In genomic region chr8:3588258-3588633, GRCm38 (mm10) we compare ENCODE assay signal across 8 mouse cellular contexts. TPM values are rescaled to one million over a fixed set of nuclear protein-coding genes. Genes with fewer than 3 reads are reported as not detected.
DNase-seq lines count a peak whose midpoint lies in the region; ATAC-seq and TF ChIP-seq lines count a peak whose summit lies in the region.

No protein-coding gene starts in this region.

- CTCF ChIA-PET in Patski (lab: Charles Lee) = no interaction called here

- in situ Hi-C loops in Patski (cut with MboI; ENCODE audit: low pct_unique_long_range_greater_than_20kb) = no loop called here

- no peaks in the 10 kb centered on the region for H3K9me3 ChIP-seq in heart, embryonic 16.5 days (replicated peaks; ENCODE audit: control insufficient read depth, low read length)
- H3K9me3 ChIP-seq in forebrain, postnatal 0 days (ENCODE audit: low read length) = no peaks in the 10 kb centered on the region

- H3K4me2 ChIP-seq in heart, embryonic 16.5 days (ENCODE audit: low read depth, low read length) = peak overlapping the region; percentile 90
- H3K4me2 ChIP-seq in forebrain, postnatal 0 days (ENCODE audit: low read depth) = peak overlapping the region; percentile 68

- POLR2A ChIA-PET in Patski (lab: Charles Lee) = interaction anchor here (1.3 kb wide), 1 partner anchor 11 kb away, joined by 3 read pairs; no protein-coding TSS in a partner anchor

- no peaks in the 10 kb centered on the region for H3K36me3 ChIP-seq in heart, embryonic 16.5 days (ENCODE audit: control insufficient read depth, insufficient read depth)
- no peaks in the 10 kb centered on the region for H3K36me3 ChIP-seq in forebrain, postnatal 0 days (ENCODE audit: insufficient read depth)

- peaks cover 2% of the 10 kb centered on the region; the same call in 1 of the 2 replicates for H3K4me1 ChIP-seq in heart, embryonic 16.5 days (ENCODE audit: control insufficient read depth, insufficient read depth, low read length)
- no peaks in the 10 kb centered on the region for H3K4me1 ChIP-seq in forebrain, postnatal 0 days (ENCODE audit: insufficient read depth)

- 16% methylated on average over 10 of the region's 11 CpGs for WGBS in heart, embryonic 16.5 days
- WGBS in forebrain, postnatal 0 days = 2% methylated on average over 10 of the region's 11 CpGs

- peak overlapping the region; percentile 70 for H3K9ac ChIP-seq in heart, embryonic 16.5 days (ENCODE audit: low read length)
- H3K9ac ChIP-seq in forebrain, postnatal 0 days = peak overlapping the region; percentile 90

- DNase-seq in heart, adult 9 months (ENCODE audit: low spot score in 2 of 2) = no peak
- DNase-seq in Patski (ENCODE audit: low read depth, low spot score) = no peak
- DNase-seq in forebrain, postnatal 0 days = peak; percentile 58
- DNase-seq in right cerebral cortex, postnatal 36 days (ENCODE audit: low spot score in 2 of 2) = no peak
- no peak for DNase-seq in urinary bladder, postnatal 4 days (ENCODE audit: low spot score in 2 of 2)
- no peak for DNase-seq in testis, postnatal 14 days (ENCODE audit: low spot score)

- peaks cover 6% of the 10 kb centered on the region; the same call in 1 of the 2 replicates for H3K27me3 ChIP-seq in heart, embryonic 16.5 days (ENCODE audit: control insufficient read depth, insufficient read depth, low read length)
- H3K27me3 ChIP-seq in Patski = no peaks in the 10 kb centered on the region
- no peaks in the 10 kb centered on the region for H3K27me3 ChIP-seq in forebrain, postnatal 0 days (ENCODE audit: insufficient read depth, low read length)

- no peak overlapping the region for H3K27ac ChIP-seq in heart, embryonic 16.5 days (ENCODE audit: low read length)
- peak overlapping the region; percentile 84 for H3K27ac ChIP-seq in forebrain, postnatal 0 days (ENCODE audit: low read depth, low read length)

- peak overlapping the region; percentile 63 for H3K4me3 ChIP-seq in heart, embryonic 16.5 days (ENCODE audit: low read length)
- H3K4me3 ChIP-seq in forebrain, postnatal 0 days (ENCODE audit: low read depth, low read length) = peak overlapping the region; percentile 87

- 0 out of 2 replicates have a peak, but pooled peaks have one; percentile 24 for ATAC-seq in heart, embryonic 16.5 days (replicated peaks; ENCODE audit: extremely low read depth, insufficient read depth, low FRiP score)
- ATAC-seq in Patski = peak; percentile 26
- peak; percentile 68 for ATAC-seq in forebrain, postnatal 0 days
- peak; percentile 18; the same call in 1 of the 2 replicates for ATAC-seq in megakaryocyte-erythroid progenitor cell, adult 5-6 weeks (replicated peaks; ENCODE audit: low FRiP score, low TSS enrichment, poor library complexity, severe bottlenecking)

- no peak for TF ChIP-seq CTCF in Patski (IDR thresholded peaks at IDR 0.05)
- TF ChIP-seq CTCF in forebrain, postnatal 0 days (IDR thresholded peaks at IDR 0.05; ENCODE audit: low read depth) = no peak

RNA-seq across cellular contexts. Expression of gene Camsap3, which starts 1.2 kb away (rescaled TPM):
- 2.1 and 2.3 TPM in 2 replicates for polyA plus RNA-seq in heart, embryonic 16.5 days (2015; fragmentation: Nextera tagmentation; extraction: Ambion mirVana)
- 18.5 TPM for polyA plus RNA-seq in Patski (2021)
- 97.8 and 103 TPM in 2 replicates for total RNA-seq in forebrain, postnatal 0 days (2014; rRNA removed)
- polyA plus RNA-seq in forebrain, postnatal 0 days (2015; fragmentation: Nextera tagmentation; extraction: Ambion mirVana) = 36.6 and 42.4 TPM in 2 replicates
- 1.6 and 3.8 TPM in 2 replicates for total RNA-seq in megakaryocyte-erythroid progenitor cell, adult 5-6 weeks (2014; fragmentation: Nextera tagmentation)
- total RNA-seq in megakaryocyte-erythroid progenitor cell, adult 5-6 weeks (2017) = 0.42 and 0.52 TPM in 2 replicates

RNA-seq across cellular contexts. Expression of gene C330021F23Rik, which starts 20.5 kb away (rescaled TPM):
- polyA plus RNA-seq in heart, embryonic 16.5 days (2015; fragmentation: Nextera tagmentation; extraction: Ambion mirVana) = 4.9 and 5.4 TPM in 2 replicates
- 3.3 TPM for polyA plus RNA-seq in Patski (2021)
- total RNA-seq in forebrain, postnatal 0 days (2014; rRNA removed) = not detected in 2 replicates
- polyA plus RNA-seq in forebrain, postnatal 0 days (2015; fragmentation: Nextera tagmentation; extraction: Ambion mirVana) = 0.22 and 0.29 TPM in 2 replicates
- not detected in 2 replicates for total RNA-seq in megakaryocyte-erythroid progenitor cell, adult 5-6 weeks (2014; fragmentation: Nextera tagmentation)
- total RNA-seq in megakaryocyte-erythroid progenitor cell, adult 5-6 weeks (2017) = 0.61 and 1.0 TPM in 2 replicates

RNA-seq across cellular contexts. Expression of gene Xab2, which starts 32.9 kb away (rescaled TPM):
- polyA plus RNA-seq in heart, embryonic 16.5 days (2015; fragmentation: Nextera tagmentation; extraction: Ambion mirVana) = 35.6 and 36.8 TPM in 2 replicates
- 48.4 TPM for polyA plus RNA-seq in Patski (2021)
- 38.7 and 48.4 TPM in 2 replicates for total RNA-seq in forebrain, postnatal 0 days (2014; rRNA removed)
- 34.6 and 37.3 TPM in 2 replicates for polyA plus RNA-seq in forebrain, postnatal 0 days (2015; fragmentation: Nextera tagmentation; extraction: Ambion mirVana)
- total RNA-seq in megakaryocyte-erythroid progenitor cell, adult 5-6 weeks (2014; fragmentation: Nextera tagmentation) = 45.6 and 55.5 TPM in 2 replicates
- total RNA-seq in megakaryocyte-erythroid progenitor cell, adult 5-6 weeks (2017) = 44.9 and 53.9 TPM in 2 replicates

RNA-seq across cellular contexts. Expression of gene Pet100, which starts 33.1 kb away (rescaled TPM):
- 65.9 and 79.7 TPM in 2 replicates for polyA plus RNA-seq in heart, embryonic 16.5 days (2015; fragmentation: Nextera tagmentation; extraction: Ambion mirVana)
- polyA plus RNA-seq in Patski (2021) = 85.7 TPM
- 17.7 and 22.9 TPM in 2 replicates for total RNA-seq in forebrain, postnatal 0 days (2014; rRNA removed)
- polyA plus RNA-seq in forebrain, postnatal 0 days (2015; fragmentation: Nextera tagmentation; extraction: Ambion mirVana) = 82.4 and 121 TPM in 2 replicates
- total RNA-seq in megakaryocyte-erythroid progenitor cell, adult 5-6 weeks (2014; fragmentation: Nextera tagmentation) = 59.9 and 94.7 TPM in 2 replicates
- total RNA-seq in megakaryocyte-erythroid progenitor cell, adult 5-6 weeks (2017) = 152 and 217 TPM in 2 replicates

RNA-seq across cellular contexts. Expression of gene Pcp2, which starts 37.1 kb away (rescaled TPM):
- 0.17 and 0.34 TPM in 2 replicates for polyA plus RNA-seq in heart, embryonic 16.5 days (2015; fragmentation: Nextera tagmentation; extraction: Ambion mirVana)
- polyA plus RNA-seq in Patski (2021) = not detected
- total RNA-seq in forebrain, postnatal 0 days (2014; rRNA removed) = not detected in 2 replicates
- not detected in 2 replicates for polyA plus RNA-seq in forebrain, postnatal 0 days (2015; fragmentation: Nextera tagmentation; extraction: Ambion mirVana)
- not detected in 2 replicates for total RNA-seq in megakaryocyte-erythroid progenitor cell, adult 5-6 weeks (2014; fragmentation: Nextera tagmentation)
- not detected in 2 replicates for total RNA-seq in megakaryocyte-erythroid progenitor cell, adult 5-6 weeks (2017)

Comparison
In these comparisons a context has a peak if more than half of its experiments do, and no peak if none do; other contexts are left out.
1. ATAC-seq: peak in every context shown above with its lines; median percentile 68 in forebrain, postnatal 0 days; 26 in Patski; 24 in heart, embryonic 16.5 days; 18 in megakaryocyte-erythroid progenitor cell, adult 5-6 weeks.